Comparison of ENCODE assay signal across 20 mouse cellular contexts in the genomic region with DNA sequence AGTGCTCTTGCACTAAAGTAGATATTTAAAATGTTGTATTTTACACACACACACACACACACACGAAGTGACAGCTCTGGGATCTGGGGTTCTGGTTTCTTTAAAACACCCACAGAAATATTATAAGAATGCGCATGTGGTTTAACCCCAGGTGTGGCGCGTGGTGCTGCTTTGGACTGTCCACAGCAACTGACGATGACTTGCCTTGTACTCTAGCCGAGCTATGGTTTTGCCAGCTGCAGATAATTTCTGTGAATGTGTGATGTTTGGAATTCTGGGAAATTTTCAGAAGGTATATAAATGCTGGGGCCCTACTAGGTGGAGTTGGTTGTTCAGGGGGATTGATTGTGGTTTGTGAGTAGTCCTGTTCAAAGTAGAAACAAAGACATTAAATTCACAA. TPM values are rescaled to one million over a fixed set of nuclear protein-coding genes. Genes with fewer than 3 reads are reported as not detected.
"Had no signal": no experiment of that assay in that cellular context is flagged by ENCODE, and none has a peak within 500 bp of the region (broad histone marks: within the 10 kb centered on the region; RNA-seq: fewer than 3 reads in every experiment).

No protein-coding gene starts in this region.

- H3K9me3 ChIP-seq: lung, embryonic 15.5 days; megakaryocyte, embryonic 14.5 days; midbrain, embryonic 12.5 days; neural tube, embryonic 13.5 days; neural tube, embryonic 15.5 days; stomach, embryonic 15.5 days had no signal

- DNase-seq: lung, adult 2 months; lung, postnatal 14 days; midbrain, embryonic 14.5 days; right cerebral cortex, postnatal 14 days; thymus, adult 2 months; thymus, postnatal 25 days; thymus, postnatal 4 days had no signal

- H3K9ac ChIP-seq: lung, embryonic 15.5 days; midbrain, embryonic 12.5 days; neural tube, embryonic 13.5 days; neural tube, embryonic 15.5 days; stomach, embryonic 15.5 days had no signal

- H3K27ac ChIP-seq: lung, embryonic 15.5 days; macrophage; midbrain, embryonic 12.5 days; neural tube, embryonic 13.5 days; neural tube, embryonic 15.5 days; stomach, embryonic 15.5 days; stomach, postnatal 0 days had no signal

- H3K4me2 ChIP-seq: lung, embryonic 15.5 days; midbrain, embryonic 12.5 days; neural tube, embryonic 13.5 days; neural tube, embryonic 15.5 days; stomach, embryonic 15.5 days had no signal

- H3K4me1 ChIP-seq: lung, embryonic 15.5 days; megakaryocyte, embryonic 14.5 days; midbrain, embryonic 12.5 days; neural tube, embryonic 13.5 days; stomach, embryonic 15.5 days had no signal

- H3K36me3 ChIP-seq: lung, embryonic 15.5 days; midbrain, embryonic 12.5 days; neural tube, embryonic 13.5 days; neural tube, embryonic 15.5 days; stomach, embryonic 15.5 days had no signal

- H3K27me3 ChIP-seq: lung, embryonic 15.5 days; midbrain, embryonic 12.5 days; neural tube, embryonic 13.5 days; neural tube, embryonic 15.5 days; stomach, embryonic 15.5 days had no signal

- H3K4me3 ChIP-seq: lung, embryonic 15.5 days; megakaryocyte, embryonic 14.5 days; midbrain, embryonic 12.5 days; neural tube, embryonic 13.5 days; neural tube, embryonic 15.5 days; stomach, embryonic 15.5 days had no signal

RNA-seq across cellular contexts. Expression of a gene that starts 37.5 kb away (rescaled TPM):
- total RNA-seq: monocyte, adult 5-6 weeks had no signal

RNA-seq across cellular contexts. Expression of a gene that starts 49.4 kb away (rescaled TPM):
- total RNA-seq: megakaryocyte progenitor cell, adult 5-6 weeks; midbrain, postnatal 0 days; monocyte, adult 5-6 weeks had no signal
- polyA plus RNA-seq: lung, embryonic 15.5 days; macrophage; midbrain, embryonic 12.5 days; midbrain, embryonic 14.5 days; midbrain, postnatal 0 days; neural tube, embryonic 11.5 days; neural tube, embryonic 13.5 days; spleen, adult 2 months had no signal
